Mouse (Mus musculus) MN1 (cell line): Measurements from ENCODE around the gene Dpf3.
A peak's percentile ranks its signal among the peaks of the same experiment; 100 is the strongest.

Experiments
- DNase-seq: peaks from one replicate; pipeline ENCODE4 v3.0.0-alpha.2; 2016; ENCODE audit warnings: low spot score

The Dpf3 gene

DNA sequence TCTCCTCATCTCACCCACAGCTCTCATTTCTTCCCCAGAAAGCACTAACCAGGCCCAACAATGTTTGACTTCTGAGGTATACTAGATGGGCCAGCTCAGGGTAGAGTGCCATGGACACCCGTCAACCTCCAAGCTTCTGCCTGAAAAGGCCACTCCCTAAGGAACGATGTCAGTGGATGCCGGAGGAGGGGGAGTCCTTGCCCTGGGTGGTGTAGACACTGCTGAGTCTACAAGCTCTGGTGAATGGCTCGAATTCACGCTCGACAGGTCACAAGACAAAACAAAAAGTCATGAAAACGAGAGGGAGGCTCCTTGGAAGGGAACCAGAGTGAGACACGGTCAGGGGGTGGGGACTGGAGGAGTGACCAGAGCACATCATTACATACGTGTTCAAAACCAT lies 17.4 kb downstream of the Dpf3 start:
- DNase-seq: no peak

DNA sequence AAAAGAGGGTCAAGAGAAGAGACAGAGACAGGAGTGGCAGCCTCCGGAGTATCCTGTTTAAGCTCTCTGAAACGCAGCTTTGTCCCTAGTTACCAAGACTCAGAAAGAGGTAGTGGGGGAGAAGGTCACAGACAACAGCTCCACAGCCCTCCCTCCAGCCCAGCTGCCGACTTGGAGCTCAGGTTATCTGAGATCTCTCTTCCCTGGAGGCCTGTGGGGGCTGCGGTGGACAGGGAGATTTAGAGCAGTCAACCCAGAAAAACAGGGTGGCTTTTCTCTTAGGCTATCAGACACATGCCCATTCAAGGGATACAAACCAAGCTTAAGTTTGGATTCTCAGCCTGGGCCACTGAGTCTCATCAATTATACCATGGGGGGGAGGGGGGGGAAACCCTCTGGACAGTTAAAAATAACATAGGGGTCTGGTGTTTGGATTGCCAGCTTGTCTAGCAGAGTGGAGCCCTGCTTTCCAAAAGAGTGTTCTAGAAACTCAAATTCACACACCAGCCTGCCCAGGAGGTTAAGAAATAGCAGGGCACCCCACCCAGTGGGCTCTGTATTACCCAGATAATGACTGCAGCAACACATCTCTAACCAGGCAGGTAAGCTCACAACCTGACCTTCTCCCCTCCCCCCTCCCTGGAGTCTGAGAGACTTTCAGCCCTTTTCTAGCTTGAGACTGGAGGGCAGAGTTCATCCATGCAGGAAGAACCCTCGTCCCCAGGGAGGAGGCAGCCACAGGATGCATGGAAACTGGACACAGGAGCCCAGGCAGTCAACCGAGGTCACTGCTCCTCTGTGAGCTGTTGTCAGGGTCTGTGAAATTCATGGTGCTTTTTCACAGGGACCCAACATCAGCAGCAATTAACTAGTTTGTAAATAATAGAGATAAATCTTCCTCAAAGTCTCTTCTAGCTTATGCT lies 20.7 kb downstream of the Dpf3 start:
- DNase-seq: peak; percentile 28

DNA sequence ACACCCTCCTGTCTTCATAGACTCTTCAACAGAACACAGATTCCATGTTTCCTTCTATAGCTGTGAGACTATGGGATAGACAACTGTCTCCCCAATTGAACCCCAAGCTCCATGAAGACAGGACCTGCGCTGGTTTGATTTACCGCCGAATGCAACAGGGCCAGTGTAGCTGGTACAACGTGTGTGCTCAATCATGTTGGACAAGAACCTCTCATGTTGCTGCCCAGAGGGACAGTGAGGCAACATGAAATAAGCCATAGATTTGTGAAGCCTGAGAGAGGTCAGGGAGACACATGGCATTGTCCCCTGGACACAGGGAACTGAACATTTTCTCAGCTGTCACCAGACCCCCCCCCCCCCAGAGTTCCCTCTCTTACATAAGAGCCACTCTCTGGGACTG lies 21.5 kb downstream of the Dpf3 start:
- DNase-seq: no peak

DNA sequence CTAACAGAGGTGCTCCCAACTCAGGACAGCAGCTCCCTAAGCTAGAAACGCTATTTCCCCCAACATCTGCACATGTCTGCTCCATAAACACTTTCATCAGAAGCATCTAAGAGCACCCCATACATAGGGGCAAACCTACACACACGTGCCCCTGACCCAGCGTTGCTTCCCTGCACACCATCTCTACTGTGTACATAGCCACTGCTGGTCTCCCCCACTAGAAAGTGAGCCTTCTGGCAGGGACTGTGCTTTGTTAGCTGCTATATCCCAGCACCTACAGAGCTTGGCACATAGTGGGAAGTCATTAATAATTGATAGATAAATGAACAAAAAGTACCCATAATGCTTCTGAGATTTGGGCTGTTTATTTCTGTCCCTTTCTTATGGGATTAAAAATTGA lies 27.2 kb downstream of the Dpf3 start:
- DNase-seq: no peak

DNA sequence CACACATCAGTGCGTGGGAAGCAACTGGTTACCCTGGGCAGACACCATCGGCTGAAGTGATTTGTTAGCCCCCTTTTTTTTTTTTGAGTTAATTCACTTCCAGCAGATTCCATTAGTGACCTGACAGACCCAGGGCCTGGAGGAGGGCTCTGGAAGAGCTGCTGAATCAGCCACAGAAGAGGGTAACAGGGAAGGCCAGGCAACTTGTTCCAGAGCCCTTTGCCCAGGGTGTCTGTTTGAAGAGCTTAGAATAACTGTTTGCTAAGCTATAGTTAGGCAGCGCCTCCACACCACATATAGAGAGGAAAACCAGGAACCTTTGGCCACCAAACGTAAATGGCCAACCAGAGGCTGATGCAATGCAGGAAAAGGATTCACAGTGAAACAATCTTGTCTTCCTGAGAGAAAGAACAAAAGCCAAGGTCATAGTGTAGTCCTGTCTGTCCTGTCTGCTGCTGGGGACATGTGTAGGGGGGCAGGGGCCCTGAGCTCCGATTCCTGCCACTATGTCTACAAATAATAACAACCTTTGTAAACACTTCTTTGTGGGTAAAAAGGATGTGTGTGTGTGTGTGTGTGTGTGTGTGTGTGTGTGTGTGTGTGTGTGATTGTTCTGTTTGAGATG lies 32.7 kb downstream of the Dpf3 start:
- DNase-seq: peak; percentile 29

DNA sequence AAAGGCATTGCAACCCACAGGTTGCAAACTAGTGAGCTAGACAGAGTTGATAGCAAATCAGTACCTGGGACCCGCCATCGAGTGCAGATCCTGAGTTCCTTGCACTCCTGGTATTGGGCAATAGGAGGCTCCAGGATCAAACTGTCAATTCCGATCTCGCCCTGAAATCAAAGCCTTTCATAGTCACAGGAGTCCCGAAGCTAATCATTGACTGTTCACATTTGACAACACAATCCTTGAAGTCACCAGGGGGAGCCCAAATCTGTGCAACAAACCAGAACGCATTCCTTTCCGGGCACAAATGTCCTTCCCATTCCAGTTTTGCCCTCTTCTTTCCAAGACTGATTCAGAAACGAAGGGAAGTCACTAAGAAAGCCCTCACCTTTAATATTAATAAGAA lies 35.7 kb downstream of the Dpf3 start:
- no peak for DNase-seq

DNA sequence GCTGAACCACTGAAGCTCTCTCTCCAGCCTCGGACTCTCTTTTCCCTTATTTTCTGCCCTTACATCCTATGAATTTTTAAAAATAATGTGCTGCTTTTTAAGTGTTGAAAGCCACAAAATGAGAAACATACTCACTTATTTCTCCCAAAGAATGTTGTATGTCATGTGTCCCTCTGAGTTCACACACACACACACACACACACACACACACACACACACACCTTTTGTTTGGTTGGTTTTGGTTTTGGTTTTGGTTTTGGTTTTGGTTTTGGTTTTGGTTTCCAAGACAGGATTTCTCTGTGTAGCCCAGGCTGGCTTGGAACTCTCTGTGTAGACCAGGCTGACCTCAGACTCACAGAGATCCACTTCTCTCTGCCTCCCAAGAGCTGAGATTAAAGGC lies 37.0 kb downstream of the Dpf3 start:
- DNase-seq: no peak

DNA sequence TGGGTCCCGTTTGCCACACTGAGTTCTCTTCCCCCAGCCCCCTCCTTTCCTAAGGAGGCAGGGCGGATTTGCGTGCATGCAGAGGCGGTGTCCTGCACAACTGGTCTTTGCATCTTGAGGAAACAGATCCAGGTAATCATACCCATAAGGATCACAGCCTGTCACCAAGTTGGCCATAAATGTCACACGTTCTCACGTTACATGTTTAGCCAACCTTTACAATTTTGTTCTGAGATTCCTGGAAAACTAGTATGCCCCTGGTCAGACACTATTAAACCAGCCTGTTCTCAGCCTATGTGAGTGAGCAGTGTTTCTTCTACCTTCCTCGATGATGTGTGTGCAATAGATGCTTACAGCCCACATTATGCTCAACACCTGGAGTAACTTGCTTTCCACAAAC lies 38.3 kb downstream of the Dpf3 start:
- no peak for DNase-seq

DNA sequence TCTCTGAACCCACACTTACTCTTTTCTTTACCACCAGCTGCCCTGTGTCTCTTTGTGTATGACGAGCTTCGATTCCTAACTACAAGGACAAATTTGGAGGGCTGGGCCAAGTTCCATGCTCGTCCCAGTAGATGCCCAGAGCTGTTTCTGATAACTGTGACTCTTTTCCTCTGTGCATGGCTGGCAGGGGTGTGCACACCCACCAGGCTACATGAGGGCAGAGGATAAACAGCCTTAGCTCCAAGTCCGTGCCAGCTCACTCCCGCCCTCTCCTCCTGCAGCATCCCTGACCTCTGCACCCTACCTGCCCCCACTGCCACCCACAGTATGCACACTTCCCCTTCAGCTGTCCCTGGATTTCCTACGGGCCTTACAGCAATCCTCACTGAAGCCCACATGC lies 41.9 kb downstream of the Dpf3 start:
- DNase-seq: no peak

DNA sequence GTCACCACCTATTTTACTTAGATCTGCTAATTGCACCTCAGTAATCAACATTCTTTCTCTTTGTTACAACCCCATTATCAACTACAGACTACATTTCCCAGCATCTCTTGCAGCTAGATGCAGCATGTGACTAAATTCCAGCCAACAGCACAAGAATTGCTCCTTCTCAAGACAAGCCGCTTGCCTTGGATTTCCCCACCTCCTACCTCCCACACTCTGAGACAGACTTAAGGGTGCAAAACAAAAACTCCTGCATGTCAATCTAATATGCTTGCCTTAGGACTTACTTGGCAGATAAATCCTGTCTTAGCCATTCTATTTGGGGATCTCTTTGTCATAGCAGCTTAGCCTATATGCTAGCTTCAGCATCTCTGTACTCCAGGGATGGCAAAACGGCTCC lies 43.1 kb downstream of the Dpf3 start:
- no peak for DNase-seq

DNA sequence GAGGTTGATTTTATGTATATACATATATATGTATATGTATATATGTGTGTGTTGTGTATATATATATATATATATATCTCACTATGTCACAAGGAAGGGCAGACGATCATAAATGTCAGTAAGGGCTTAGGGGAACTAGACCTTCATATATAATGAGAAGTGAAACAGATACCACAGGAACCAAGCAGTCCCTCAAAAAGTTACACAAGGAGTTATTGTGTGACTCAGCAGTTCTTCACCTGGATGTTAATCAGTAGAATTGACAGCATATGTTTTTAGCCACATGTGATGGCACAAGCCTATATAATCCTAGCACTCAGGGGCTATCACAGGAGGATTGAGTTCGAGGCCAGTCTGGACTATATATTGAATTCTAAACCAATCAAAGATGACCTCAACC lies 49.5 kb downstream of the Dpf3 start:
- DNase-seq: no peak

DNA sequence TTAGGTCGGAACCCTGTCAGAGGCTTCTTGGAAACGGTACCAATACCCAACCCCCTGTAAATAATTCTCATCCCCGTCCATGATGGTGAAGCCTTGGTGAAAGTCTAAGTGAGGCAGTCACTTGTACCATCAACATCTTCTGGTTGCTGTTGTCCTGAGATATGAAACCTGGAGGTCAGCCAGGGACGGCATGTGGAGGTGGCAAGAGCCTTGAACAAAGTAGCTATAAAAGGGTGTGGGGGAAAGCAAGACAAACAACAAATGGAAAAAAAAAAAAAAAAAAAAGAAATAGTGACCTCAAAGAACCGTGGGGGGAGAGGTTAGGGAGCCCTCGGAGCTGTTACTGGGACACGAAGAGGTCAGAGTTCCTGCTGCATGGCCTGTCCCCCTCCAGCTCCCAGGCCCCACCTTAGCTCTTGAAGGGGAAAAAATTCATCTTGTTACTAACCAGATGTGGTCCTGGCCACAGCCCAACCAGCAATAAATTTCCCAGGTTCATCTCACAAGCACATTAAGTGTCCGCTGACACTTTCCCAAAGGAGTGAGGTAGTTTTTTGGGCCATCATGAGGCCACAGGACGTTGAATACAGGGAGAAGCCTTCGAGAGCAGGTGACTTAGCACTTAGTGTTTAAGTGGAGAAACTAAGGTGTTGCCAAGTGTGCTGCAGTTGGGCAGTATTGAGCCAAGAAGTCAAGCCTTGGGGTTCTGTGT lies 53.4 kb downstream of the Dpf3 start:
- DNase-seq: peak; percentile 78

DNA sequence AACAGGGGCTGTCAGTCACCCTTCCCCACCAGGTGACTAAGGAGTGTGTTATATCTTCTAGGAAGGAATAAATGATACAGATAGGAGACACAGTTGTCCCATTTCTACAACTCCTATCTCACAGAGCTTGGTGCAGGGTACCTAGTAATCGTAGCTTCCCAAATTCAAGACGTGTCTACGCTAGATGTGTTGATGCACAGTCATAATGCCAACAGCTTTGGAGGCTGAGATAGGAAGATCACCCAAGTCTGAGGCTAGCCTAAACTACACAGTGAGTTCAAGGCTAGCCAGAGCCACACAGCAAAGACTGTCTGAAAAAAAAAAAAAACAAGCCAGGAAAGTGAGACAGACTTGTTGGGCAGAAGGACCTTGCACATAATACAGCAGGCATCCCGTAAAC lies 54.1 kb downstream of the Dpf3 start:
- no peak for DNase-seq

DNA sequence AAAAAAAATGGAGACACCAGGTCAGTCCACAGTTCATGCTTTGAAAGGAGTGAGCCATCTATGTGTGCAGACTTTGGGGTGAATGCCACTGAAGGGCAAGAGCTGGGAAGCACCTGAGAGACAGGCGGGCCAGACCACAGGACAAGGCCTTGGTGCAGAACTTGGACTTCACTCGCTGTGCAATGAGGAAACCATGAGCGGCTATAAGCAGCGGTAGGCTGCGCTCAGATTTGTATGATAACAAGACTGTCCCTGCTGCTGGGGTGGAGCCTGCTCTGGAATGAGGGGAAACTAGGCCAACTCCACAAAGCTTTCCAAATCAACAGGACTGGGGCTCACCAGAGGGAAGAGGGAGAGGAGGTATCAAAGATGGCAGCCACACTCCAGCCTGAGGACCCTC lies 57.3 kb downstream of the Dpf3 start:
- DNase-seq: no peak

DNA sequence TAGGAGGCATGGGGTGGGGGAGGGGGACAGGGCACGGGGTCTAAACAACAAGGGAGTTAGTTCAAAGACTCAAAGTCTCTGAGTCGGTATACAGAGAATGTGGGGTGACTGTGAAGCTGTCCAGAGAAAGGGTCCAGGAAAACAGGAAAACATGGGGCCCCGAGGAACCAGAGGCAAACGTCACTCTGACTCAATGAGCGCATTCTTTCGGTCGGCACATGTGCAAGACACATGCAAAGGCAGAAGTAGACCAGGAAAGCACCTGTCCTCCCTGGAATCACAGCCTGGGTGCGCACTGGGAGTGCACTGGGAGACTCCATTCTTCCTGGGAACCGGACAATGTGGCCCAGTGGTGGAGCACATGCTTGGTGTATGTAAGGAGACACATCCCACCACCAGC lies 59.5 kb downstream of the Dpf3 start:
- DNase-seq: peak; percentile 32

DNA sequence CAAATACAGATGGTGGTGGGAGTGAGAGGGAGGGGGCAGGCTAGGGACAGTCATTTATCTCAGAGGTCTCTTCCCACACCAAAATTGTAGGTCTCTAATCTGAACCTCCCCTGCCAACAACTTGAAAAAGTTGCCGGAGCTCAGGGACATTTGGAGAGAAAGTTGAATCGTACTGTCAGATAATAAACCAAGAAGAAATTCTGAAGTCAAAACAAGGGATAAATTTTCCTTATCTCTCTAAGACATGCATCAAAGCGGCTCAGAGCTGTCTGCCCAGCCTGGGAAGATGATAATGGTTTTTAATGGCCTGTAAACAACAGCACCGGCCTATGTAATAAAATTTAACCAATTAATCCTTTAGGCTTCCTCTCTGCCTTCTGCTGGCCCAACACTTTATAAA lies 59.9 kb downstream of the Dpf3 start:
- DNase-seq: peak; percentile 17

DNA sequence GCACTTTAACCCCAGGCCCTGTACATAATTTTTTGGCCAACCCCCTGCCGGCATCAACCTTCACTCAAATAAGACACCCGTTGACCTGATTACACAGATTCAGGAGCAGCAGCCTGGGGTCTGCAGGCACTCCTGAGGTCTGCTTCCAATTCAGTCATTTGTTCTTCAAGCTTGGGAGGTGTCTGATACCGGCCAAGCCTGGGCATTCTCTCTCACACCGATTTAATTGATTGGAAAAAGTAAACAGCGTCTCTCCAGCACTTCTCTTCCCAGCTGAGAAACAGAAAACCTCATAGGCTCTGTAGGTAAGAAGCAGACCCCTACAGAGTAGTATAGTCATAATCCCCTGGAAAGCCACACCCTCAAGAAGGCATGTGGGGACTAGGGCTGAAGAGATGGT lies 61.2 kb downstream of the Dpf3 start:
- no peak for DNase-seq

DNA sequence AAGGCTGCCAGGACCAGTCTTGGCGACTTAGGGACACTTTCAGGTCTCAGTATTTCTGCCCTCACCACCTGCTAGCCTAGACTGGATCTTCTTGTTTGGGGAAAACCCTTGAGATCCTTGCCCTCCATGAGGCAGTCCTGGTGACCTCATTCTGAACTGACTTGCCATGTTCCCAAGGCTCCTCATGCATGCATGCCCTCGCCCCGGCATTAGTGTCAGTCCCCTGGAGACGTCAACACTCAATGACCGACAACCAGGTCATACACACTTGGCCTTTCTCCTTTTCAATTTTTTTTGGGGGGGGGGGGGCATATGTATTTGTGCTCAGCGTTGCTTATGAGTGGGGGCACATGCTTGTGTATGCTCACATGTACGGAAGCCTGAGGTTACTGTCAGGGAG lies 61.8 kb downstream of the Dpf3 start:
- DNase-seq: no peak

DNA sequence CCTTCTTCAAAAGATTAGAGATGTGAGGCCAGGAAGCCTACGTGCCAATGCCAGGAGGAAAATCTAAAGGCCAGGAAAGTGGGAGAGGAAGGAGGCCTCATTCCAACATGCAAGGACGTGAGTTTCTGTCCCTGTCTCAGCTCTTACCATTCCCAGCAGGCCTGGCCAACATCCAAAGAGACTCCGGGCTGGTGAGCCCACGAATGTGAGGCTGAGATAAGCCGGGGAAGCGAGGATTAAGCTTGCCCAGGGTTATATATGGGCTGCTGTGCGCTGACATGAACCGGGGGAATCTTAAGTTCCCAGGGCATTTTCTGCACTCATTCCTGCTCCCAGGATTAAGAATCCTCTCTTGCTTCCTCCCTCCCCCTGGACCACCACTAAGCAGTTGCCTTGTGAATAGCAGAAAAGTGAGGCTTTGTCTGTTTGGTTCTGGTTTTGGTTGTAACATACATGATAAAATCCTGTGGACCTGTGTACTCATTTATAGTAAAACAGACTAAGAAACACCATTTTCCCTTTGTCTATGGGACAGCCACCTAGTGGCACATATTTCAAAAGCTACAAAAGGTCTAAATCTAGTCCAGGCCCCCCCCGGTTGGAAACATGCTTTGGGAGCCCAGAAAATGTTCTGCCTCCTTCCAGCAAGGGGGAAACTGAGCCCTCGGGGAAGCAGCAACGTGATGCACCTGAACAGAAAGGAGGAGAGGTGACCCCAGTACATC lies 62.6 kb downstream of the Dpf3 start:
- peak; percentile 64 for DNase-seq

DNA sequence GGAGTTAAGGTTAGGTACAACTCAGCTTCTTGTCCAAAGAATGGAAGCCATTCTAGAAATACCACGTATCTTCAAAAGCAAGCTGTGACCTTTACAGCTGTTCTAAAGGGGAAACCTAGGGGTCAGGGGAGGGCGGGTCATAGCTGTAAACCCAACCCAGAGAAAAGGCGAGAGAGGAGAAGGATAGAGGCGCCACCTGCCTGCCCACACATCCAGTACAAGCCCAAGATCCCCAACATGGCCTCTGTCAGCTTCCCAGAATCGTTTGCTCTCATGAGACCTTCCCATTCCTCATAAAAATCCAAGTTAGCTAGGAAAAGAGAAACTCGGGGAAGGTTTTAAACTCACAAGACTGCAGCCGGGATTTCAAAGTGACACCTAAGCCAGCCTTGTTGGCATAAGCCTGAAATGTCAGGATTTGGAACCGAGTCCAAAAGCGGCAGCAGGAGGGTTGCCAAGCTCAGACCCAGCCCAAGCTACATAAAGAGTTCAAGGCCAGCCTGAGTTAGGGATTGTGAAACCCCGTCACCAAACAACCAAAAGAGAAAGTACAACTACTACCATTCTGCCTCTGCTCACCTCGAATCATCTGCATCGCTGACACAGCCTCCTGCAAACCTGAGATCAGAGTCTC lies 63.3 kb downstream of the Dpf3 start:
- DNase-seq: no peak

DNA sequence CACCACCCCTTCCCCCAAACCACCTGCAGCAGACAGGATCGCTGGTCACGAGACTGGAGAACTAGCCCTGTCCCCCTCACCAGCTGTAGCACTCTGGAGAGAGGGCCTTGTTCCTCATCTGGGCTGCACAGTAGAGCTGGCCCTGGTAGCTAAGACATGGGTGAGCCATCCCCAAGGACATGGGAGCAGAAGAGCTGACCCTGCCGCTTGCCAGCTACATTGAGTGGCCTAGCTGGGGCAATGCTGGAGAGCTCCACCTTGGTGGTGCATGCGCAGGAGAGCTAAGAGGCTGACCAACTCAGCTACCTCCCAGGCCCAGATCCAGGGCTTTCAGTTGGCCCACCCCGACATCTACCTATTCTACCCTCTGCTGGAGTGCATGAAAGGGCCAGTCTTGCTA lies 67.2 kb downstream of the Dpf3 start:
- no peak for DNase-seq

DNA sequence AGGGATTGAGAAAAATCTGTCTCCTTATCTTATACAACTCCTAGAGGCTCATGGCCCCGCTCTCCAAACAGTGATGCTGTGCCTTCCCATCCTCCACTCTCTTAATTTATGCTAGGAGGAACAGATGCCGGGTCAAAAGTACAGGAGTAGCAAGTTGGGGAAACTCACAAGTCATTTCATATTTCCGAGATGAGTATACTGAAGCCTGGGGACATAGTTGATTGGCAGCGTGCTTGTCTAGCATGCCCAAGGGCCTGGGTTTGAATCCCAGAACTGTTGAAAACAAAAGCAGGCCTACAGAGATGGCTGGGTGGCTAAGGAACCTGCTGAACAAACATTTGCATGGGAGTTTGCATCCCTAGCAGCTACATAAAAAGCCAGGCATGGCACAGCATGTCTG lies 72.3 kb downstream of the Dpf3 start:
- DNase-seq: no peak
